Mouse (Mus musculus) E14TG2a.4 (cell line): ENCODE measurements around the gene Icmt.

ENCODE experiments used
- H3K27me3 ChIP-seq: 2 replicates; pipeline ENCODE4 v1.6.1; 2014; ENCODE audit warnings: low read length, control low read depth; ENCODE audit not compliant: insufficient read depth
- H3K36me3 ChIP-seq: 2 replicates; pipeline ENCODE4 v1.6.1; 2014; ENCODE audit warnings: low read length, control low read depth; ENCODE audit not compliant: insufficient read depth
- H3K4me1 ChIP-seq: replicated peaks from 2 replicates; pipeline ENCODE4 v1.6.1; 2014; ENCODE audit warnings: low read depth, low read length, control low read depth
- H3K4me3 ChIP-seq: replicated peaks from 2 replicates; pipeline ENCODE4 v1.5.1; 2014; ENCODE audit warnings: mild to moderate bottlenecking, low read length
- H3K9me3 ChIP-seq: 2 replicates; pipeline ENCODE4 v1.6.1; 2014; ENCODE audit warnings: low read length, control low read depth
- CTCF ChIP-seq: conservative IDR thresholded peaks from 2 replicates; pipeline ENCODE4 v1.5.1; 2014; ENCODE audit warnings: low read length
- NANOG ChIP-seq: IDR thresholded peaks from 2 replicates; pipeline ENCODE4 v1.6.1; 2014; ENCODE audit warnings: borderline replicate concordance, low read length, mixed read lengths
- POU5F1 ChIP-seq: IDR thresholded peaks from 2 replicates; pipeline ENCODE4 v1.6.1; 2014; ENCODE audit warnings: low read length, borderline replicate concordance

Gene Icmt

DNA sequence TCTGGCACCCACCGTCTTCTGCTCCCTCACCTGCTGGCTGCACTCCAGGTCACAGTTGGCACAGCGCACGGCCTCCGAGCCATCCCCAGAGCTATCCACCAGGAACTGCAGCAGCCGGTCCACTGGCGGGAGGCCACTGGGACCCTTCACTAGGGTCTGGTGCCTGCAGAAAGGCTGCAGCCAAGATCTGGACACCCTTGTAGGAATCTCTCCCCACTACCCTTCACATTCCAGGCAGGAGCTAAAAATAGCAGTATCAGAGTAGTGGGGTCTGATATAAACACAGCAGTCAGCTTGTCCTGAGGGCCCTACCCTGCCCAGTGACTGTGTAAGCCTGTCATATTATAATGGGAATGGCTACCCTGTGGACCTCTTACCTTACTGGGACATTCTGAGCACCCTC is 20.6 kb downstream of the Icmt start:
- Histone ChIP-seq H3K4me1 (peaks cover 66% of the 10 kb centered on the region), H3K9me3 (no peaks in the 10 kb centered on the region), H3K36me3 (no peaks in the 10 kb centered on the region), H3K27me3 (peaks cover 54% of the 10 kb centered on the region), H3K4me3 (no peak overlapping the region)
- TF ChIP-seq POU5F1 (no peak), NANOG (no peak), CTCF (no peak)

- H3K4me1 ChIP-seq, result peaks cover 65% of the 10 kb centered on the region
- peaks cover 43% of the 10 kb centered on the region for H3K27me3 ChIP-seq
- H3K9me3 ChIP-seq, result no peaks in the 10 kb centered on the region
- peak; percentile 68 for TF ChIP-seq CTCF
- TF ChIP-seq POU5F1, result no peak
- peak within 1 kb of the TSS; percentile 45 for H3K4me3 ChIP-seq
- H3K36me3 ChIP-seq, result no peaks in the 10 kb centered on the region
Observed at GRCm38 (mm10) chr4:152318517-152319234, 21.6 kb downstream of the Icmt start, which contains the start of gene Rnf207. TSS of gene Rnf207 (minus strand) at chr4:152318993.

DNA sequence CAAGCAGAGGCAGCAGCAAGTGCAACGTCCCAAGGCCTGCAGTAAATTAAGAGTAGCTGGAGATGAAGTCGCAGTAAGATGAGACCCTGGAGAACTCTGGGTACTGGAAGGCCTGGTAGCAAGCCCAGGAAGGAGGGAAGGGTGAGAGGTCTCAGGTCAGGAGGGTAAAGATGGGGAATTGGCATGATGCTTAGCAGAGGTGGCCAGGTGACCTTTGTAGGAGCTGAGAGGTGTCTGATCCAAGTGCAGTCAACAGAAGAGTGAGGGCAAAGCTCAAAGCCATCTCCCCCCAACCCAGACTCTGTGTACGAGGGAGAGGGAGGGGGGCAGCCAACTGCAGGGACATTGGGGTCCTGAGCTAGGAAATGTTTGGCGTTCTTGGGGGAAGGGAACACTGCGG is 24.4 kb downstream of the Icmt start:
- H3K4me1 ChIP-seq, result peaks cover 53% of the 10 kb centered on the region
- peaks cover 20% of the 10 kb centered on the region for H3K27me3 ChIP-seq
- H3K36me3 ChIP-seq, result peaks cover 3% of the 10 kb centered on the region; the same call in 1 of the 2 replicates
- H3K4me3 ChIP-seq, result no peak overlapping the region
- no peaks in the 10 kb centered on the region for H3K9me3 ChIP-seq
- TF ChIP-seq POU5F1, result no peak
- TF ChIP-seq CTCF, result no peak
- TF ChIP-seq NANOG, result no peak

- Histone ChIP-seq H3K4me1 (peaks cover 67% of the 10 kb centered on the region), H3K27me3 (no peaks in the 10 kb centered on the region), H3K4me3 (peak overlapping the region; percentile 99), H3K36me3 (peaks cover 37% of the 10 kb centered on the region), H3K9me3 (no peaks in the 10 kb centered on the region)
- TF ChIP-seq POU5F1, result no peak
- no peak for TF ChIP-seq NANOG
- TF ChIP-seq CTCF, result no peak
Observed at GRCm38 (mm10) chr4:152324641-152325562, 27.9 kb downstream of the Icmt start.

DNA sequence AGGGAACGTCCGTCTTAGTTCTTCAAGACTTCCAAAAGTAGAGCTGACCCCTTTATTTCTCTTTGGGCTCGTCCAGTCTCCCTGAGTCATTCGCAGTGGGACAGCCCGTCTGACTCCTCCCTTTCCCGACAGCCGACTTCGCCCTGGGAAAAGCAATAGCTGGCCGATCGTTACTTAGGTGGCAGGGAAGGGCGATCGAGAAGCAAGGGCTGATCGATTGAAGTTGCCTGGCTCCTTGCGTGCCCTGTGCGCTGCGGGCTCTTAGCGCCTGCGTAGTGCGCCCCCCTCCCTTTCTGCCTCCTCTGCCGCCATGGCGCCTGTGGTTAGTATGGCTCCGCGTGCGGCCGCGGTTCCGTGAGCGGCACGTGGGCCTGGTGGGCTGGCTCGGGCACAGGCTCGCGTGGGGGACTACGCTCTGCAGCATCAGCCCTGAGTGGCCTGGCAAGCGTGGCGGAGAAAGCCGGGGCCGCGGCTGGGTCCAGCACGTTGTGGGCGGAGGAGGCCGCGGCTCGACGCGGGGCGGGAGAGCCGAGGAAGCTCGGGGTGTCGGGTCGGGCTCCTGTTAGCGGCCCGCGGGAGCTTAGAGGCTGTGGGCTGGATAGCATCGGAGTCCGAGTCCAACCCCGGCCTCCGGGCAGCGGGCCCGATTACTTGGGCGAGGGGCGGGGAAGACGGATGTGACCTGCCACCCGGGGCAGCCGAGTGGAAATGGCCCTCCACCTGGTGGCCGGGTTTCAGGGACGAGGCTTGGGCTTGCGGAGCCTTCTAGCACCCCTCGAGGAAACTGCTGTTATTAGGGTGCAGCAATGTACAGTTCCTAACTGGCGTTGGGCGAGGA is 28.8 kb downstream of the Icmt start, which contains the start of gene Rpl22:
Gene Rpl22, plus strand, starts transcription at position 169 of the 838 bp plus-strand sequence.
- TF ChIP-seq CTCF (no peak), NANOG (no peak), POU5F1 (no peak)
- peaks cover 75% of the 10 kb centered on the region for H3K4me1 ChIP-seq
- peaks cover 46% of the 10 kb centered on the region for H3K36me3 ChIP-seq
- H3K27me3 ChIP-seq, result no peaks in the 10 kb centered on the region
- peak within 1 kb of the TSS; percentile 99 for H3K4me3 ChIP-seq
- no peaks in the 10 kb centered on the region for H3K9me3 ChIP-seq

DNA sequence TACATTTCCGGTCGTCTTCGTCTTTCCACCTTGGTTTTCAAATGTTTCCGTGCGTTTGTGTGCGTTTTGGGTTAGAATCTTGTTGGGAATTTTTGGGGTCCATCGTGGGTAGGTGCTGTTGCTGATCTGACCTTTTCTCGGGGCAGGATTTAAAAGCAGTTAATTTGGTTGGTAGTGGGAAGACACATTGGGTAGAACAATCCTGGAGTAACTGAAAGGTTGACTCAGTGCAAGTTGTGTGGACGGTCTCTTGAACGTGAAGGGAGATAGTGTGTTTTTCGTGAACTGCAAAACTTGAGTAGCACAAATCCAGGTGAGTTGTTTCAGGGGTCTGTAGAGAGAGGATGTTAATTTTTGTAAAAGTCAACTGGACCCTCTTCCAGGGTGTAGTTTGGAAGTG is 29.5 kb downstream of the Icmt start:
- Histone ChIP-seq H3K4me1 (peaks cover 76% of the 10 kb centered on the region), H3K27me3 (no peaks in the 10 kb centered on the region), H3K4me3 (peak overlapping the region; percentile 99), H3K36me3 (peaks cover 53% of the 10 kb centered on the region), H3K9me3 (no peaks in the 10 kb centered on the region)
- TF ChIP-seq NANOG, result no peak
- no peak for TF ChIP-seq CTCF
- no peak for TF ChIP-seq POU5F1

DNA sequence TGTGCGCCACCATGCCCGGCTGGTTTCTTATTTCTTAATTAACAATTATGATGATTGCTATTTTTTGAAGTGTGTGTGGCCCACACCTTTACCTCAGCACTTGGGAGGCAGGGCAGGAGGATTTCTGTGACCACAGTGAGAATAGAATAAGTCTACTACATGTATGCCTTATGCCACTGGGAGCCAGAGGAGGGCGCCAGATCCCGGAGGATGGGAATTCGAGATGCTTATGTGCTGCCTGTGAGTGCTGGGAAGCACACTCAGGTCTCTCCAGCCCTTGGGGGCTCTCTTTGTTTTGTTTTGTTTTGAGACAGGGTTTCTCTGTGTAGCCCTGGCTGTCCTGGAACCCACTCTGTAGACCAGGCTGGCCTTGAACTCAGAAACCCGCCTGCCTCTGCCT is 31.7 kb downstream of the Icmt start:
- Histone ChIP-seq H3K4me1 (peaks cover 77% of the 10 kb centered on the region), H3K4me3 (peak overlapping the region; percentile 99), H3K9me3 (no peaks in the 10 kb centered on the region), H3K36me3 (peaks cover 75% of the 10 kb centered on the region), H3K27me3 (no peaks in the 10 kb centered on the region)
- TF ChIP-seq POU5F1 (no peak), CTCF (peak; percentile 54)

DNA sequence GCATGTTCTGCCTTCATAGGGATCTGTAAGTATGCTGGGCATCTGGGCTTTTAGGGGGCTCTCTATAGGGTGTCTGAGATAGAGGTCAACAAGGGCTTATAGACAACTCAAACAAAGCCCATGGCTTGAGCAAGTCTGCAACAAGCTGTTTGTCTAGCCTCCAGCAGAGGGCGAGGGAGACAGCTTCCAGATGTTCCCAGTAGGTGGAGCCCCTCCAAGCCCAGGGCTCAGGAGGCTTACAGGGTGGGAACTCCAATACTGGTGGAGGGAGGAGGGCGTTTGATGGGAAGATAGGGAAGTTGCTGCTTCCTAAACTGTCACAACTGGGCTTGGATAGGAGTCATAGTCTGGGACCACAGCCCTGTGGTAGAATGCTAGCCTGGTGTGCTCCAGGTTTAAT is 35.9 kb downstream of the Icmt start:
- Histone ChIP-seq H3K4me1 (peaks cover 76% of the 10 kb centered on the region), H3K4me3 (peak overlapping the region; percentile 60), H3K36me3 (peaks cover 82% of the 10 kb centered on the region), H3K27me3 (peaks cover 13% of the 10 kb centered on the region), H3K9me3 (no peaks in the 10 kb centered on the region)
- TF ChIP-seq POU5F1 (no peak), CTCF (peak; percentile 92)
